Mouse (Mus musculus) kidney, postnatal 25 days (tissue): ENCODE results near the gene Lsm14a.
"Not testable (repeated sequence)": the region's sequence is repeated elsewhere in the genome, so short reads cannot be mapped to it uniquely, and the experiment has no call there.

ENCODE experiments used
- DNase-seq, 2 experiments: peaks; one replicate each; pipeline ENCODE4 v3.0.0; 2021; ENCODE audit warnings: mixed read lengths in 2 of 2

The Lsm14a gene

GRCm38 (mm10) chr7:34355629-34356028 is 37.5 kb downstream of the Lsm14a start:
- no peak for DNase-seq

- DNase-seq = peak in 1 of 2 experiments; percentile 45
Observed at GRCm38 (mm10) chr7:34351997-34352396, 41.1 kb downstream of the Lsm14a start.

GRCm38 (mm10) chr7:34350166-34350565 is 42.9 kb downstream of the Lsm14a start:
- DNase-seq = no peak

GRCm38 (mm10) chr7:34348011-34348410 is 45.1 kb downstream of the Lsm14a start:
- no peak for DNase-seq

DNA sequence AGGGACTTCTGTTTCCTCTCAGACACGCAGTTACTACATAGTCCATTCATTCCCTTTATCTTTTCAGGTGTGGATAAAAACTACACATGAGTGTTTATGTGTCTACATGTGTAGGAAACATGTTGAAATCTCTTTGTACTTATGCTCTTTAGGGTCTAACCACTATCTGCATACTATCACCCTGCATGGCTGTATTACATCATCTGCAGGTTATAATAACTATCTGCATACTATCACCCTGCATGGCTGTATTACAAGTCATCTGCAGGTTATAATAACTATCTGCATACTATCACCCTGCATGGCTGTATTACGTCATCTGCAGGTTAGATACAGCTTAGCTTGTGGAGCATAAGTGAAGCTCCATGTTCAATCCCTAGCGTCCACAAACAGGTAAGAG is 46.1 kb downstream of the Lsm14a start:
- DNase-seq = no peak

- DNase-seq = no peak
Observed at GRCm38 (mm10) chr7:34346505-34346904, 46.6 kb downstream of the Lsm14a start.

- DNase-seq = no peak
Observed at GRCm38 (mm10) chr7:34342040-34342793, 50.9 kb downstream of the Lsm14a start.

DNA sequence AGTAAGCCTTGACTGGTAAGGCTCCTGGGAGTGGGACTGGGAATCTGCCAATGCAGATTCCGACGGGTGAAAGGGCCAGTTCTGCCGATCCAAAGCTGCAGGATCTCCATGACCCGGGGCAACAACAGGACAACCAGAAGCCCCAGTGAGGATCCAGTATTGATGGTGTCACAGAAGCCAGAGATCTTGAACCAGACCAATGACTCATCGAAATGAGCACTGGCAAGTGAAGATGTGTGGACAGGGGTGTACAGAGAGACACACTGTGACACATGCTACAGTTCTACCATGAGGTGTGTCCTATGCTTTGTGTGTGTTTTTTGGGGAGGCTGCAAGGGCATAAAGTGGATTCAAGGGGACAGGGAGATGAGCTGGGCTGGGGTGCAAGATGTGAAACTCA is 52.3 kb downstream of the Lsm14a start:
- no peak for DNase-seq

GRCm38 (mm10) chr7:34339164-34339489 is 54.0 kb downstream of the Lsm14a start:
- no peak for DNase-seq

DNA sequence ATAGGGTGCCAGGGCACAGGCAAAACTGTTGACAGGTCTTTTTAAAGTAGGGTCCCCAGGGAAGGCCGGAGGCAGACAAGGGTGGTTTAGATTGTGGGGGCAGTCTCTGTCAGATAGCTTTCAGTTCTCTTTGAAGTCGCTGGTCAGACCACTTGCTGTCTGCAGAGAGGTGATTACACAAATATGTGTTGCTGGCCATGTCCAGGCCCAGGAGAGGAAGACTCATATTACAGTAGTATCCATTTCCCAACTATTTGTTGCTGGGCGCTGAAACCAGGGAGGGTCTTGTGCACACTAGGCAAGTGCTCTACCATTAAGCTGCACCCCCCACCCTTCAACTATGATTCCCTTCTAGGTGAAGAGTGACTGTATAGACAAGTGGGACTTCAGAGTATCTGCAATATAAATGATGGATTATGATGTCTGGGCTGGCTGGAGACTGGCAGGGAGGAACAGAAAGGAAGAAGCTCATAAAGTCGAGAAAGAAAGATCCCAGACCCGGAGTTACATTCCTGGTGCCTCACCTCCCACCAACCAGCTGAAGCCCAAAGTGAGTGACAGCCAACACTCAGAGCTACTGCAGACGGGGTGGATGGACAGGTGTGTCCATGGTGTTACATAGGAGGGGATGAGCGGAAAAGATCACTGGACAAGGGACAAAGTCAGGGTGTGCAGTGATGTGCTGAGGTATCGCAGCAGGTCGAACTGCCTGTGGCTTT is 54.5 kb downstream of the Lsm14a start:
- no peak for DNase-seq

DNA sequence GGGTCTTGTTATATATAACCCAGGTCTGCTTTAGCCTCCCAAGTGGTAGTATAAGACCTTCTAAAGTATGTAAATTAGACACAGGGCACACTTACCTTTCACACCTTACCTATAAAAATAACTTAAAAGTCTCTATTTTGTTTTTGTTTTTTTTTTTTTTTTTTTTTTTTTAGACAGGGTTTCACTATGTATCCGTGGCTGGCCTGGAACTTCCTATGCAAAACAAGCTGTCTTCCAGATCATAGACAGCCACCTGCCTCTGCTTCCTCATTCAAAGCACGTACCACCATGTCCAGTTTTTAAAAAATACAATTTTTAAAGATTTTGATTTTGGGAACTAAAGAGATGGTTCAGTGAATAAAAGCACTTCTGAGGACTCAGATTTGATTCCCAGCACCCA is 55.8 kb downstream of the Lsm14a start:
- no peak for DNase-seq

GRCm38 (mm10) chr7:34336545-34336944 is 56.6 kb downstream of the Lsm14a start:
- not testable (repeated sequence) for DNase-seq

DNA sequence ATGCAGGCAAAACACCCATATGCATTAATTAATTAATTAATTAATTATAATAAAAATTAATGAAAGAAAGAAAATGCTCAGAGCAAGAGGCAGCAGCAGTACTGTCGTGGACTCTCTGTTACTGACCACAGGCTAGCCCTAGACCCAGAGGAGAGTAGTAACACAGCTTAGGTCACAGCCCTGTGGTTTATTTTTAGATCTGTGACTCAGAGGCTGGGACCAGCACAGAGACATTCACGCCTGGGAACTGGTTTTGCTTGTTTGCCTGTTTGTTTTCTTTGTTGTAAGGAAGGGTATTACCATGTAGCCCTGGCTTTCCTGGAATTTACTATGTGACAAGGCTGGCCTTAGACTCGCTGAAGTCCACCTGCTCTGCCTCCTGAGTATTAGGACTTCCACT is 65.6 kb downstream of the Lsm14a start:
- DNase-seq = peak in 1 of 2 experiments; percentile 44

DNA sequence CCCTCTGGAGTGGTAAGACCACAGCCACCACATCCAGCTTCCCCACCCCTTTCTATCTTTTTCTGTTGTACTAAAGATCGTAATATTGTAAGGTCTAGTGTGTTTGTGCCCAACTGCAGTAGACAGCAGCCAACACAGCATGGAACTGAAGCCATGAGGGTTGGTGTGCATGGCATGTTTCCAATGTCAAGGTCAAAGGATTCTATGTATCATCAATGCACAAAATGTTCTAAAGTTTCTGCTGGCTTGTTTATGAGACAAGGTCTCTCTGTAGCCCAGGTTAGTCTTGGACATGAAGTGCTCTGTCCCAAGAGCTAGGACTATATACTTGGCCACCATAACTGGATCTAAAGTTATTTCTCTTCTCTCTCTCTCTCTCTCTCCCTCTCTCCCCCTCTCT is 68.3 kb downstream of the Lsm14a start:
- DNase-seq = no peak

- peak in 1 of 2 experiments; percentile 30 for DNase-seq
Observed at GRCm38 (mm10) chr7:34324005-34324404, 69.1 kb downstream of the Lsm14a start.

DNA sequence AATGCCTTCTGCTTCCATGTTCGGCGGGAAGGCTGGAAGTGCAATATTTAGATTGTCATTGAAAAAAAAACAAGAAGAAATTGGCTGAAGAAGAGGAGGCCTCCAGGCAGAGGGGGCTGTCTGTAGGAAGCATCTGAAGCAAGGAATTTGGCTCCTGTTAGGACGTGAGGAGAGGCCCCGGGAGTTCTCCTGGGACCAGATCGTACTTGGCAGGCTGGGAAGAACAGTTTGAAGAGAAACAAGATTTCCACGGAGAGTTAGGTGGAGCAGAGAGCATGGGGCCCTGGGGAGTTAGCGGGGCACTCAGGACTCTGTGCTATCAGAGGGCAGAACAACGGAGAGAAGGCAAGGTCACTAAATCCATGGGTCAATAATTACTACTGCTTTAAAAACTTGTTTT is 69.8 kb downstream of the Lsm14a start:
- DNase-seq = peak in 1 of 2 experiments; percentile 48

DNA sequence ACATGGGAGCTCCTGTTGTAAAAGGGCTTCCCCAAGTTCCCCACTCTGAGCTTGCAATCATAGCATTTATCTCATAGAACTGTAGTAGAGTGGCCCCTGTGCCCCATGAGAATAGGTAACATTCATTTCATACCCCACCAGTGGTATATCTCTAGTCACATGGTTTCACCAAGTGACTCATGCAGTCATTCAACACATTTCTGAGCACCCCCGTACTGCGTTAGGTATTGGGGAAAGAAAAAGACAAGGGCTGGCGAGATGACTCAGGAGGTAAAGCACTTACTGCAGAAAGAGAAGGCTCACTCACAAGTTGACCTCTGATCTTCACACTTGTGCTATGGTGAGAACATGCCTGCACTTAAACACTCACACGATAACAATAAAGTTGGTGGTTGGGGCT is 71.2 kb downstream of the Lsm14a start:
- DNase-seq = no peak

- DNase-seq = no peak
Observed at GRCm38 (mm10) chr7:34321119-34321518, 72.0 kb downstream of the Lsm14a start.

DNA sequence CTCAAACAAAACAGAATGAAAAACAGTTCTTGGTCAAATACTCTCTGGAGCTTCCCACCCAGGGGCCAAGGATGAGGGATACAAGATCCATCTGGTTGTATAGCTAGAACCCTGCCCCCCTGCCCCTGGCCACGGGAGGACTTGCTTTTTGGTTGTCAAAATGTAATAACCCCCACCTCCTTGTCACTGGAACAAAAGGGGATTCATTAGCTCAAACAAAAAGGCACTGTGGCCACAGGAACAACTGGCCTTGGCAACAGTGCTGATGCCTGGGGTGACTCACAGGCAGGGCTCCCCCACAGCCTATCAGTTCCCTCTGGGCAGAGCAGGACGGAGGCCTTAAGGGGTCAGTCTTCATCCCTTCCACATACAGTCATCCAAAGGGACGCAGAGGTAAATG is 73.2 kb downstream of the Lsm14a start:
- peak in 1 of 2 experiments; percentile 29 for DNase-seq

DNA sequence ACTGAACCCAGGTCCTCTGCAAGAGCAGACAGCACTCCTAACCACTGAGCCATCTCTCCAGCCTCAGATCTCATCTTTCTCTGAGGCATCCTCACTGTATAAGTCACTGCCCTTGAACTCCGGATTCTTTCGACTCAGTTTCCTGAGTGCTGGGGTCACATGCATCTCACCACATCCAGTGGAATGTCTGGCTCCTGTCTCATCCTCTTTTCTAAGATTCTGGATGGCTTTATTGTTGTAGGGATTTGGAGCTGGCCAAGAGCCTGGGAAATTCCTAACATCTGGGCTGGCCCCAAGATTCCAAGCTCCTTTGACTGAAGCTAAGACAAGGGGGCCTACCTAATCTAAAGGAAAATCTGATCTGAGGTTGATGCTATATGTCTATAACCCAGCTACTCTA is 74.0 kb downstream of the Lsm14a start:
- DNase-seq = peak; percentile 48 to 57

DNA sequence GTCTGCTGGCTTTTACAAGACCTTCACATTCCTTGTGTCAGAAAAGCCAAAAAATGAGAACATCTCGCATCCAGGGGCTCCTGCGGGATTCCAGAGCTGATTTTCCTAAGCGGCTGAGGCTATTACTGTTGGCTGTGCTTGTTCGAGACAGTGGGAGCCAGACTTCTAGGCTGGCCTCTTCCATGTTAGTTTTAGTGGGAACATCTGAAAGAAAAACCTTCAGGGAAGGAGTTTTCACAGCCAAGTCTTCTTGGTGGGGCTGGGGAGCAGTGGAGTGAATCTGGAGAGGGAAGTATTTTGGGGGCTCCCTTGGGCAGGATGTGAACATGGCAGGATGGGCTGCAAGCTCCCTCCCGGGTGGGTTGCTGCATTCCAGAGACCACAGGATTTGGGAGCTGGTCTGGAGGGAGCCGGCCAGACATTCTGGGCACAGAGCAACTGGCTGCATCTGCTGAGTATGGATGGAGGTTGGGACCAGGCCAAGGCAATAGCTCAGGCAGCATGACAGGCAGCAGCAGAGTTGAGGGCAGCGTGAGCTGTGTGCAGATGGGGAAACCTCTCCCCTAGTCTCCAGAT is 75.1 kb downstream of the Lsm14a start:
- peak; percentile 46 to 50 for DNase-seq

GRCm38 (mm10) chr7:34313443-34313875 is 79.7 kb downstream of the Lsm14a start, which contains the start of gene 4931406P16Rik:
Gene 4931406P16Rik (minus strand): TSS chr7:34313551.
- peak; percentile 87 to 93 for DNase-seq

DNA sequence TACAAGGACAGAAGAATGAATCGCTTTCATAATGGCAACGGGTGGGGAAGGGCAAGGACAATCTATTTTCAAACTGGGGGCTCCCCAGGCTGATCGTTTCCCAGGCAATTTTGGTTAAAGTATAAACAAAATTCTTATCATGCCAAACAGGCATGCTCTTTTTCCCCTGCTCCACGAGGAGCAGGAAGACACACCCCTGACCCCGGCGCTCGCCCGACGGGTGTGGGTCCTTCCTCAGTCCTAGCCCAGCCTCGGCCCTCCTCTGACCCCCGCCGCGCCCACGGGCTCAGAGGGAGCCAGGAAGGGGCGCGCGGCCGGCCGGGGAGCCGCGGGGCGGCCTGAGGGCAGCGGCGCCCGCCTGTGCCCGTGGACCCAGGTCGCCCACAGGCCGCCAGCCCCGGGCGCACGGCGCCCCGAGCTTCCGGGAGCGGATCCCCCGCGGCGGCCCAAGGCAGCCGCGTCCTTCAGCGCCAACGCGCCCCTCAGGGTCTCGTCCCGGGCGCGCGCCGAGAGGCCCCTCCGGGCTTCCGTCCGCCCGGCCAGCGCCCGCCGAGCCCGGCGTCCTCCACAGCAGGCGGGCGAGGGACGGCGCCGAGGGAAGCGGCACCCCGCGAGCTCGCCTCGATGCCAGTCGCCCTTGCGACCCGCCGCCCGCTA is 80.2 kb downstream of the Lsm14a start:
- DNase-seq = peak; percentile 75 to 92
